Mouse (Mus musculus): ENCODE measurements around the gene Cuta. TPM values are rescaled to one million over a fixed set of nuclear protein-coding genes. Genes with fewer than 3 reads are reported as not detected.
"Not testable (repeated sequence)": the region's sequence is repeated elsewhere in the genome, so short reads cannot be mapped to it uniquely, and the experiment has no call there.

The Cuta gene
- 182 and 184 TPM in 2 replicates for polyA plus RNA-seq (2015; fragmentation: Nextera tagmentation; extraction: Ambion mirVana)

GRCm38 (mm10) chr17:26939178-26939972 is at the start of gene Cuta:
Cuta (minus strand) TSS chr17:26939569.
- peaks cover 20% of the 10 kb centered on the region for H3K36me3 ChIP-seq
- peak within 1 kb of the TSS; percentile 82 for H3K4me3 ChIP-seq
- WGBS: under 1% methylated on average over 69 of the region's 70 CpGs
- peaks cover 30% of the 10 kb centered on the region for H3K4me1 ChIP-seq
- H3K4me2 ChIP-seq: peak within 1 kb of the TSS; percentile 95
- H3K9ac ChIP-seq: peak within 1 kb of the TSS; percentile 71
- ATAC-seq (ENCODE audit: borderline replicate concordance, extremely low read depth, low FRiP score, low TSS enrichment): peak; percentile 95
- H3K9me3 ChIP-seq: no peaks in the 10 kb centered on the region
- no peaks in the 10 kb centered on the region for H3K27me3 ChIP-seq
- peak within 1 kb of the TSS; percentile 93 for H3K27ac ChIP-seq

DNA sequence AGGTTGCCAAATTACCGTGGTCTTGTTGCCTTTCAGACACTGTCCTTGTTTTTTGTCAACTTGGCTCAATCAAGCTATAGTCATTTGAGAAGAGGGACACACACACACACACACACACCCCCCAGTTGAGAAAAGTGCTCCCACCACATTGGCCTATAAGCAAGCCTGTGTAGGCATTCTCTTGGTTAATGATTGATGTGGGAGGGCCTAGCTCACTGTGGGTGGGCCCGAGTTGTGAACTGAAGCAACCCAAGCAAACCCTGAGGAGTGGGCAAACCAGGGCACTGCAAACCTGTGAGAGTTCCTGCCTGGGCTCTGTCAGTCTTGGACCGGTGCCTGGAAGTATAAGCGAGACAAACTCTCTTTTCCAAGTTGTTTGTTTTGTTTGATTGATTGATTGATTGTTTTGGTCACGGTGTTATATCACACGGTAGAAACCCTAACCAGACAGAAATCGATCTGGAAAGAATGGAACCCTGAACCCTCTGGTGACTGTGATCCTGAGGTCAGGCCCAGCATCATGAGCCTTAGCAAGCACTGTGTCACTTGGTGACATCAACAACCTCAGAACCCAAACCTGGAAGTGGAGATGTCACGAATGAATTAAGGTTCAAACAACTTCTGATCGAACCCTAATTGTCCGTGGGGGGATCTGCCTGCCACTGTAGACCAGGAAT is 46.3 kb upstream of the Cuta start:
- no peak overlapping the region for H3K27ac ChIP-seq
- no peak overlapping the region for H3K9ac ChIP-seq
- no peak for ATAC-seq (ENCODE audit: borderline replicate concordance, extremely low read depth, low FRiP score, low TSS enrichment)
- H3K4me2 ChIP-seq: no peak overlapping the region
- H3K27me3 ChIP-seq: no peaks in the 10 kb centered on the region
- H3K4me3 ChIP-seq: no peak overlapping the region
- no peaks in the 10 kb centered on the region for H3K4me1 ChIP-seq
- no peaks in the 10 kb centered on the region for H3K36me3 ChIP-seq
- H3K9me3 ChIP-seq: no peaks in the 10 kb centered on the region
- WGBS: 65% methylated on average over 10 of the region's 10 CpGs

- no peaks in the 10 kb centered on the region for H3K9me3 ChIP-seq
- H3K4me3 ChIP-seq: no peak overlapping the region
- no peak overlapping the region for H3K4me2 ChIP-seq
- H3K27ac ChIP-seq: no peak overlapping the region
- H3K9ac ChIP-seq: no peak overlapping the region
- WGBS: 79% methylated on average over 4 of the region's 4 CpGs
- H3K36me3 ChIP-seq: peaks cover 11% of the 10 kb centered on the region; the same call in 1 of the 2 replicates
- no peaks in the 10 kb centered on the region for H3K4me1 ChIP-seq
- ATAC-seq (ENCODE audit: borderline replicate concordance, extremely low read depth, low FRiP score, low TSS enrichment): no peak
- H3K27me3 ChIP-seq: no peaks in the 10 kb centered on the region
Measured at GRCm38 (mm10) chr17:26983382-26983781, 44.0 kb upstream of the Cuta start.

GRCm38 (mm10) chr17:26981050-26981449 is 41.7 kb upstream of the Cuta start:
- 56% methylated on average over 2 of the region's 2 CpGs for WGBS
- Histone ChIP-seq H3K36me3 (peaks cover 32% of the 10 kb centered on the region), H3K27ac (no peak overlapping the region), H3K9ac (no peak overlapping the region), H3K27me3 (no peaks in the 10 kb centered on the region), H3K4me3 (no peak overlapping the region), H3K4me1 (peaks cover 3% of the 10 kb centered on the region; the same call in 1 of the 2 replicates), H3K4me2 (no peak overlapping the region), H3K9me3 (no peaks in the 10 kb centered on the region)
- no peak for ATAC-seq (ENCODE audit: borderline replicate concordance, extremely low read depth, low FRiP score, low TSS enrichment)

GRCm38 (mm10) chr17:26979426-26979825 is 40.1 kb upstream of the Cuta start:
- no peak overlapping the region for H3K9ac ChIP-seq
- no peaks in the 10 kb centered on the region for H3K9me3 ChIP-seq
- no peak overlapping the region for H3K4me2 ChIP-seq
- peaks cover 46% of the 10 kb centered on the region for H3K36me3 ChIP-seq
- 80% methylated on average over 2 of the region's 2 CpGs for WGBS
- no peak overlapping the region for H3K4me3 ChIP-seq
- ATAC-seq (ENCODE audit: borderline replicate concordance, extremely low read depth, low FRiP score, low TSS enrichment): no peak
- peaks cover 17% of the 10 kb centered on the region for H3K4me1 ChIP-seq
- no peaks in the 10 kb centered on the region for H3K27me3 ChIP-seq
- no peak overlapping the region for H3K27ac ChIP-seq

DNA sequence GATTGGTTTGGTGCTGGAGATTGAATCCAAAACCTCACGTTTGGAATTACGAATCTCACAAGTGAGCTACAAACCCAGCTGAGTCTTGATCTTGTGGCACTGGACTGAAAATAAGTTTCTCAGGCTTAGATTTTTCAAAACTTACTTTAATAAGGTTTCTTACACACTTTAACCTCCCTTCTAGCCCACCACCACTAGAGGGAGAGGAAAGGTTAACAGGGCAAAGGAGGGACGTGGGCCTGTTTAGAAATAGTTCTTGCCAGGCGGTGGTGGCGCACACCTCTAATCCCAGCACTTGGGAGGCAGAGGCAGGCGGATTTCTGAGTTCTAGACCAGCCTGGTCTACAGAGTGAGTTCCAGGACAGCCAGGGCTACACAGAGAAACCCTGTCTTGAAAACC is 38.0 kb upstream of the Cuta start:
- not testable (repeated sequence) for H3K27me3 ChIP-seq; H3K4me2 ChIP-seq; ATAC-seq (ENCODE audit: borderline replicate concordance, extremely low read depth, low FRiP score, low TSS enrichment); H3K9ac ChIP-seq; H3K4me3 ChIP-seq; H3K9me3 ChIP-seq; H3K27ac ChIP-seq
- peaks cover 27% of the 10 kb centered on the region for H3K4me1 ChIP-seq
- H3K36me3 ChIP-seq: peaks cover 46% of the 10 kb centered on the region
- WGBS: 83% methylated on average over 6 of the region's 6 CpGs

DNA sequence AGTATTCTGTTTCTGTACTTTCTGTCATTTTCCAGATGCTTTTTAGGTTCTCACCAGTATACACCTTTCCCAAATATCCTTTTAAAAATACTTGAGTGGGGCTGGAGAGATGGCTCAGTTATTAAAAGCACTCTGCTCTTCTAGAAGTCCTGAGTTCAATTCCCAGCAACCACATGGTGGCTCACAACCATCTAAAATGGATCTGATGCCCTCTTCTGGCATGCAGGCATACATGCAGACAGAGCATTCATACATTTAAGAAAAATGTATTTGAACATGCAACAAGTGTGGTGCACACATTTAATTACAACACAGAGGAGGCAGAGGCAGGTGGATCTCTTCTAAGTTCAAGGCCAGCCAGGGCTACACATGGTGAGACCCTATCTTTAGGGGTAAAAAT is 36.0 kb upstream of the Cuta start:
- ATAC-seq (ENCODE audit: borderline replicate concordance, extremely low read depth, low FRiP score, low TSS enrichment): no peak
- Histone ChIP-seq H3K36me3 (peaks cover 46% of the 10 kb centered on the region), H3K4me3 (no peak overlapping the region), H3K27me3 (no peaks in the 10 kb centered on the region), H3K27ac (no peak overlapping the region), H3K9ac (no peak overlapping the region), H3K9me3 (no peaks in the 10 kb centered on the region), H3K4me2 (no peak overlapping the region), H3K4me1 (peaks cover 39% of the 10 kb centered on the region)

- 90% methylated on average over 15 of the region's 15 CpGs for whole genome bisulfite sequencing
- Histone ChIP-seq H3K36me3 (peaks cover 45% of the 10 kb centered on the region), H3K4me3 (0 out of 2 replicates have a peak overlapping the region, but pooled peaks have one; percentile 3), H3K9ac (no peak overlapping the region), H3K4me1 (peaks cover 39% of the 10 kb centered on the region), H3K27me3 (no peaks in the 10 kb centered on the region), H3K4me2 (peak overlapping the region; percentile 86), H3K9me3 (no peaks in the 10 kb centered on the region), H3K27ac (no peak overlapping the region)
- no peak for ATAC-seq (ENCODE audit: borderline replicate concordance, extremely low read depth, low FRiP score, low TSS enrichment)
Measured at GRCm38 (mm10) chr17:26974547-26974946, 35.2 kb upstream of the Cuta start.

DNA sequence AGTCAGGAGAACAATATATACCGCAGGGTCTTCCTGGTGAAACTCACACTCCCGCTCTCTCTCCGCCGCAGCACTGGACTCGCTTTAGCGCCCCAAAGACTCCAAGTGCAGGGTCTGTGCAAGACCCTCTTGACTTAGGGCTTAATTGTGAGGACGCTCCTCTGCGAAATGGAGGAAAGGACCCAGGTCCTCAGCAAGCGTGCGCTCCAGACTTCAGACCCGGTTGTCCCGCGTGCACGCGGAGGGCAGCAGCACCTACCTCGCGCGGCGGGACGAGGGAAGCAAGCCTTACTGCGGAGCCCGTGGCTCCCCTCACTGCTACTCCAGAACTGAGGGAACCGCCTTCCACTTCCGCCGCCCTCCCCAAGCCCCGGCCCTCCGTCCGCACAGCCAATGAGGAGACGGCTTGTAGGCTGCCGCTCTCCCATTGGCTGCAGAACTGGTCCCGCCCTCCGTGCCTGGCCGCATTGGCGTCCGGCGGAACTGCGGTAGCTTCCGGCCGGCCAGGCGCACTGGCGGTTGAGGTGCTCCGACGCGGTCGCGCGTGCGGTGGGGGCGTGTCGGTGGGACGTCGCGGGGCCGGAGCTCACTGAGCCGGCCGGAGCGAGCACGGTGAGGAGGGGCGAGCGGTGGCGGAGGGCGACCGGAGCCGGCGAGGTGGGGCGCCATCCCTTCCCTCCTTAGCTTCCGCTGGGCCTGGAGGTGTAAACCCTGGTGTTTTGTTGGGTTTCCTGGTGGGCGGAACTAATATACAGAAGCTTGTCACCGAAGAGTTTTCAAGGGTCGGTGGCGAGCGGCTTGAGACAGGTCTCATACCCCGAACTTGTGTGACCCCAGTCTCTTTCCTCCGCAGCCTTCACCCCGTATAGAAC is 33.6 kb upstream of the Cuta start, which contains the start of gene Zbtb9:
TSS of gene Zbtb9 (plus strand) at position 465 of the 872 bp plus-strand sequence.
- under 1% methylated on average over 74 of the region's 75 CpGs for WGBS

DNA sequence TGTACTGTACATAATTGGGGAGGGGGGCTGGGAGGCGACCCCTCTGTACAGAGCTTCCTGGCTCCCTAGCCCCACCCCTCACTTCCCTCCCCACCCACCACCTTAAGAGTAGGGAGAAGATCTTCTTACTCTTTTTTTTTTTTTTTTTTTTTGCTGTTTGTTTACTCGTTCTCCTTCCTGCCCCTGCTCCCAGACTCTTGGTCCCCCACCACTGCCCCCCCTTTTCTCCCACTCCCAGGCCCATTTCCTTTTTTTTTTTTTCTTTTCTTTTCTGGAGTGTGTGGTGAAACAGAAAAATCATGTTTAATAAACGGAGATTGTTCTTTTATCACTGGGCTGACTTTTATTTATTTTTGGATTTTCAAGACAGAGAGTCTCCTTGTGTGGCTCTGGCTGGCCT is 32.7 kb upstream of the Cuta start:
- no peaks in the 10 kb centered on the region for H3K9me3 ChIP-seq
- H3K27ac ChIP-seq: peak overlapping the region; percentile 94
- H3K4me3 ChIP-seq: peak overlapping the region; percentile 97
- no peaks in the 10 kb centered on the region for H3K27me3 ChIP-seq
- H3K4me2 ChIP-seq: peak overlapping the region; percentile 86
- H3K9ac ChIP-seq: peak overlapping the region; percentile 85
- no peak for ATAC-seq (ENCODE audit: borderline replicate concordance, extremely low read depth, low FRiP score, low TSS enrichment)
- WGBS: 0% methylated on average over 3 of the region's 3 CpGs
- peaks cover 26% of the 10 kb centered on the region for H3K36me3 ChIP-seq
- peaks cover 39% of the 10 kb centered on the region for H3K4me1 ChIP-seq

More for the DNA sequence above, 33.6 kb upstream of the Cuta start, which contains the start of gene Zbtb9:
- peak within 1 kb of the TSS; percentile 97 for H3K4me3 ChIP-seq
- peak within 1 kb of the TSS; percentile 85 for H3K9ac ChIP-seq
- ATAC-seq (ENCODE audit: borderline replicate concordance, extremely low read depth, low FRiP score, low TSS enrichment): peak; percentile 99
- no peaks in the 10 kb centered on the region for H3K9me3 ChIP-seq
- peak within 1 kb of the TSS; percentile 86 for H3K4me2 ChIP-seq
- H3K4me1 ChIP-seq: peaks cover 39% of the 10 kb centered on the region
- H3K27ac ChIP-seq: peak within 1 kb of the TSS; percentile 94
- H3K36me3 ChIP-seq: peaks cover 31% of the 10 kb centered on the region
- no peaks in the 10 kb centered on the region for H3K27me3 ChIP-seq

GRCm38 (mm10) chr17:26971247-26971905 is 32.0 kb upstream of the Cuta start:
- Histone ChIP-seq H3K9me3 (no peaks in the 10 kb centered on the region), H3K36me3 (peaks cover 26% of the 10 kb centered on the region), H3K9ac (peak overlapping the region; percentile 3; the same call in 1 of the 2 replicates), H3K4me3 (peak overlapping the region; percentile 97), H3K27ac (peak overlapping the region; percentile 59; the same call in 1 of the 2 replicates), H3K4me1 (peaks cover 39% of the 10 kb centered on the region), H3K27me3 (no peaks in the 10 kb centered on the region), H3K4me2 (peak overlapping the region; percentile 86)
- ATAC-seq (ENCODE audit: borderline replicate concordance, extremely low read depth, low FRiP score, low TSS enrichment): no peak; the same call in 1 of the 2 replicates
- 38% methylated on average over 7 of the region's 8 CpGs for WGBS

Measured in lung, embryonic 15.5 days (tissue).